Mouse (Mus musculus) monocyte, adult 5-6 weeks (primary cell): ENCODE data around the gene Olfr796. TPM values are rescaled to one million over a fixed set of nuclear protein-coding genes. Genes with fewer than 3 reads are reported as not detected.

Experiments used
- ATAC-seq: fragments of 153-309, 156-312 bp; replicated peaks from 2 replicates; pipeline ENCODE4 v1.8.0; 2017; ENCODE audit warnings: mild to moderate bottlenecking; ENCODE audit not compliant: low TSS enrichment, insufficient number of reproducible peaks, severe bottlenecking, poor library complexity, low FRiP score
- total RNA-seq: library from RNA; stranded (forward); fragments of 200-1000, 200-491, 200-594 nt; gene quantifications from 3 replicates; pipeline ENCODE4 v1.2.3, GENCODE M21; 2017

The Olfr796 gene
- total RNA-seq, result not detected in 3 replicates

DNA sequence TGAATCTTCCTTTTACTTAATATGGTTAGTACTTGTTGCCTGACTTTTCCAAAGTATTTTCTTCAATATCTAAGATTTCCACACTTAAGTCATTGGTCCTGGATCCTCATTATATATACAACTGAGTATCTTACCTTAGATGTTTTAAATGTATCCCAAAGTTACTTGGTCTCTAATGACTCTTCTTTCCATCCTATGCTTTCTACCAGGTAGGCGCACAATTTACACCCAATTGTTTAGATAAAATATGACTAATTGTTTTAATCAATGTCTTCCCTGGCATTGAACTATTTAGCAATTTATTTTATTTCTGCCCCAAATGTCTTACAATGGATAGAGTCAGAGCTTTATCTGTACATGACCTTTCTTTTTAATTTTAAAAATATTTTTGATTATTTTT is at the start of gene Olfr796:
TSS of gene Olfr796 (minus strand) at position 101 of the 400 bp plus-strand sequence.
- ATAC-seq, result no peak

DNA sequence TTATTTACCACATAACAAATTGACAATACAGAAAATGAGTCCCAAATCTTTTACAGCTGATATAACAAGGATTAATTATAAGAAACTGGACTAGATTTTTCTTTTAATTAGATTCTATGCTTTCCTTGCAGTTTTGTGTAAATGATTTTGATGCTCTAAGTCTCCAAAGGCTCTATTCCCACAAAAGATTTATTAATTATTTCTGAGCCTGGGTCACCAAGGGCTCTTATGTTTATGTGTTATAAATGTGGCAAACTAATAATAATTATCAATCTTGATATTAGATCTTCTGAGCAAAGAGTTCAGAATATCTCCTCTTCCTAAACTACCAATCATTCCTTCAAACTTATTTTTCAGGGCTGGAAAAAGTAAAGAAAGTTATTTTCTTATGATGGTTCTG is 45.0 kb upstream of the Olfr796 start, which contains the start of gene Olfr800:
TSS of gene Olfr800 (plus strand) at position 301 of the 400 bp plus-strand sequence.
- ATAC-seq, result no peak

DNA sequence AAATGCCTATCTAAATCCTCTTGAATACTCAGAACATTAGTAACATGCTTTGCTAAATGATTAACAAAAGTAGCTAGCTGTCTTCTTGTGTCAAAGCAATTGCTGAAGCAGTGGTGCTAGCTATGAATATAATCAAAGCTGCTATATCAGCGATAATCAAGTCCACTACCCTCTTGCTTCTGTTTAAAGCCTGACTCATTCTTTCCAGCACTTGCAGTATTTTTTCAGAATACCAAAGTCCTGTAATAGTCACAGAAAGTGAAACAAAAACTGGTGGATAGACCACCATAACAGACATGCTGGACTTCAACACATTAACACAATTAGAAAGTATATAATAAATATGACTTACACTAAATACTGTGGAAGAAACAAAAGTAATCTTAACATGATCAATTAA is 39.4 kb upstream of the Olfr796 start:
- no peak for ATAC-seq

DNA sequence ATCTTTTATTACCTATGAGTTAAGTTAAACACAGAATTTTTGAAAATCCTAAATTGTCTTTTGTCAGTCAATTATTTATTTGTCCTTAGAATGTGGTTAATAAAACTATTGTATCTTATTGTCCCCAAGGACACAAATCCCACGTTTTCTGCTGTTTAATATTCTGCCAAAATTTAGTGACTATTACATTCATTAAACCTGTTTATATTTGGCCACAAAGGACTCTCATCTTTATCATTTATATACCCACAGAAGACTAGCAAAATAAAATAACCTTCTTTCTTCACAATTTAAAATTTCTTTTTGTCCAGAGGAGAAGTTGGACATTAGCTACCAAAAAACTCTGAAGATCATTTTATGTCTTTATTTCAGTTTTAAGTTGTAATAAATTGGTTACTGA is 24.8 kb upstream of the Olfr796 start, which contains the start of gene Olfr799:
TSS of gene Olfr799 (plus strand) at position 301 of the 400 bp plus-strand sequence.
- ATAC-seq, result no peak

DNA sequence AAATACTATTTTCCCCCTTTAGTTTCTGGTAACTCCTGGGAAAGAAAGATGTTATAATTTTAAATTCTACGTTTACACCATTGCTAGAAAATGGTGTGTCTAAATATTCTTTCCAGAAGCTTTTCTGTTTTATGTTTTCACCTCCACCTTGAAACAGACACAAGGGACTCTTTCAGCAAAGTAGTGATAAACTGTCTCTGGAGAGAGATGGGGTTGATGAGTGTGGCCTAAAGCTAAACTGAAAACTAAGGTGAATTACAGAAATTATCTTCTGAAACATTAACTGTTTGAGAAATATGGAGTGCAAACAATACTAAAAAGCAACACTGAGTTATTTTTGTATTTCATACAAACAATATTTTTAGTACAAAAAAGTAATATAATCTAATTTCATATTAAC is 15.5 kb upstream of the Olfr796 start, which contains the start of gene Olfr798:
TSS of gene Olfr798 (minus strand) at position 101 of the 400 bp plus-strand sequence.
- ATAC-seq, result no peak

DNA sequence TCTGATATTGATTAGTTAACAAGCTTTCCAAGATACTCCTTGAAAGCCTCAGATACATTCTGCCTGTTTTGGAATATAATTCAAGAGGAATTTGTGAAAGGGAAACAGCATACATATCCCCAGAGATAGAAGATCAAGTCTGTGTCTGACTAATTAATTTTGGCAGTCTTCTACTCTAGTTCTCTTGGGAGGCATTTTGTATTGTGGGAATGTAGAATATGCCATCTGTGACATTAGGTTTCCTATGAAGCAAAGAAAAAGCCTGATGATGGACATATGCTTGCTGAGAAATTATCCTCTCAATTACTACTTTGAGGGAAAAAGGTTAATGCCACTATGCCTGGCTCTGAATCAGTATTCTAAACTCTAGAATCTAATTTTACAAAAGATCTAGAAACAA is 10.9 kb upstream of the Olfr796 start:
- ATAC-seq, result no peak

DNA sequence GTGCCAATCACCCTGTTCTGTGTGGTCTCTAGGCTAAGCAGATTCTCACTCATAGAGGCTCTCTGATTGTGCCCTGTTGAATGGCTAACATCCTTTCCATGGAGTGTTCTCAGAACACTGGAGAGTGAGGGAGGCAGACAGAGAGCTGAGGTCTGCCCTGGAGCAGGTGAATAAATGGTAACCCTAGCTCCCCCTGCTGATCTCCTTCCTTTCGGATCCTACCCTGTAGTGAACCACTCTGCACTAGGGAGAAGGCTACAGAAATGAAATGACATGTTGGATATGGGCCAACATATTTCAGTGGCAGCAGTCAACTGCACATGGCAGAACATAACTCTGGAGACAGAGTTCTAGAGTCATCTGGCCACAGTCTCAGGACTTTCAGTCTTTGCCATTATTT is 9.4 kb upstream of the Olfr796 start:
- no peak for ATAC-seq

DNA sequence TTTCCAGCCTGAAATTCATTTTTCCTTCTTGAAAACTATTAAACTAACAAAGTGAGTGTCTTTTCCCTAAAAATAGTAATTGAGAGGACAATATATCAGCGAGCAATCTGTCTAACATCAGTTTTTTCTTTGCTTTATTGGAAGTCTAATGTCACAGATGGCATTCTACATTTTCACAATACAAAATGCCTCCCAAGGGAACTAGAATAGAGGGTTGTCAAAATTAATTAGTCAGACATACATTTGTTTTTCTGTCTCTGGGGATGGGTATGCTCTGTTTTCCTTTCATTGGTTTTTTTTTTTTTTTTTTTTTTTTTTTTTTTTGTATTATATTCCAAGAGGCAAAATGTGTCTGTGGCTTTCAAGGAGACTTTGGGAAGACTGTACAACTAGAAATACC is 35.3 kb downstream of the Olfr796 start:
- ATAC-seq, result no peak

DNA sequence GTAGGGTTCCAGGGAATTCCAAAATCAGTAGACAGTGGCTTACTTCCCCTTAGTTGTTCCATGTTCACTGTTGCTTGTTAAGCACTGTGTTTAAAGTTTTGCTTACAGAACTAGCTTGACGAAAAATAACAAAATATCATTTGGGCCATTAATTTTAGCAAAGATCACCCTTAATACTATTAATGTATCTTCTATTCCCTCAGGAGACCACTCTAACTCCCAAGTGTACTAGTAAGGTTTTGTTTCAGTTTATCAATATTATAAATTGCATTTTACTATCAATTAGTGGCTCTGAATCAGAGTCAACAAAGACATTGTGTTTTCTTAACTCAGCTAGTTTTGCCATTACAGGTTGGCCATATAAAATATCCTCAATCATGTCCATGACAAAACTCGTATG is 45.0 kb downstream of the Olfr796 start, which contains the start of gene Olfr794:
TSS of gene Olfr794 (plus strand) at position 301 of the 400 bp plus-strand sequence.
- no peak for ATAC-seq

Other genes starting within 250 kb of the Olfr796 start
- 0.19 TPM in 1 of 3 replicates, not detected in the others for gene Olfr784, start 228.5 kb downstream of the Olfr796 start, total RNA-seq
- not detected in 3 replicates for gene Olfr785, start 207.1 kb downstream of the Olfr796 start, total RNA-seq
- gene Olfr786, start 185.3 kb downstream of the Olfr796 start, total RNA-seq, result not detected in 3 replicates
- gene Olfr787, start 150.7 kb downstream of the Olfr796 start, total RNA-seq, result not detected in 3 replicates
- not detected in 3 replicates for gene Olfr788, start 141.6 kb downstream of the Olfr796 start, total RNA-seq
- gene Olfr789, start 127.8 kb downstream of the Olfr796 start, total RNA-seq, result not detected in 3 replicates
- not detected in 3 replicates for gene Olfr790, start 114.1 kb downstream of the Olfr796 start, total RNA-seq
- not detected in 3 replicates for gene Olfr791, start 90.8 kb downstream of the Olfr796 start, total RNA-seq
- not detected in 3 replicates for gene Olfr792, start 73.4 kb downstream of the Olfr796 start, total RNA-seq
- gene Olfr794, start 44.9 kb downstream of the Olfr796 start, total RNA-seq, result 0.10 TPM in 1 of 3 replicates, not detected in the others
- not detected in 3 replicates for gene Olfr798, start 15.4 kb upstream of the Olfr796 start, total RNA-seq
- 0.43 TPM in 1 of 3 replicates, not detected in the others for gene Olfr799, start 24.9 kb upstream of the Olfr796 start, total RNA-seq
- gene Olfr800, start 45.1 kb upstream of the Olfr796 start, total RNA-seq, result not detected in 3 replicates
- gene Olfr801, start 61.3 kb upstream of the Olfr796 start, total RNA-seq, result not detected in 3 replicates
- gene Olfr802, start 75.6 kb upstream of the Olfr796 start, total RNA-seq, result not detected in 3 replicates
- not detected in 3 replicates for gene Olfr803, start 81.7 kb upstream of the Olfr796 start, total RNA-seq
- not detected in 3 replicates for gene Olfr804, start 90.6 kb upstream of the Olfr796 start, total RNA-seq
- gene Olfr805, start 116.8 kb upstream of the Olfr796 start, total RNA-seq, result not detected in 3 replicates
- gene Olfr806, start 129.4 kb upstream of the Olfr796 start, total RNA-seq, result not detected in 3 replicates
- gene Olfr807, start 145.2 kb upstream of the Olfr796 start, total RNA-seq, result not detected in 3 replicates
- not detected in 3 replicates for gene Olfr808, start 152.9 kb upstream of the Olfr796 start, total RNA-seq
- gene Olfr809, start 162.1 kb upstream of the Olfr796 start, total RNA-seq, result not detected in 3 replicates
- gene Olfr810, start 182.3 kb upstream of the Olfr796 start, total RNA-seq, result not detected in 3 replicates
- gene Olfr811, start 191.8 kb upstream of the Olfr796 start, total RNA-seq, result not detected in 3 replicates
- gene Olfr812, start 233.5 kb upstream of the Olfr796 start, total RNA-seq, result not detected in 3 replicates
- not detected in 3 replicates for gene Olfr813, start 242.8 kb upstream of the Olfr796 start, total RNA-seq